Mouse (Mus musculus) thymus, postnatal 4 days (tissue): ENCODE results near the gene Rbbp4.
"Not testable (repeated sequence)": the region's sequence is repeated elsewhere in the genome, so short reads cannot be mapped to it uniquely, and the experiment has no call there.

Experiments used
- DNase-seq: peaks from one replicate; pipeline ENCODE4 v3.0.0; 2021

Rbbp4 gene

DNA sequence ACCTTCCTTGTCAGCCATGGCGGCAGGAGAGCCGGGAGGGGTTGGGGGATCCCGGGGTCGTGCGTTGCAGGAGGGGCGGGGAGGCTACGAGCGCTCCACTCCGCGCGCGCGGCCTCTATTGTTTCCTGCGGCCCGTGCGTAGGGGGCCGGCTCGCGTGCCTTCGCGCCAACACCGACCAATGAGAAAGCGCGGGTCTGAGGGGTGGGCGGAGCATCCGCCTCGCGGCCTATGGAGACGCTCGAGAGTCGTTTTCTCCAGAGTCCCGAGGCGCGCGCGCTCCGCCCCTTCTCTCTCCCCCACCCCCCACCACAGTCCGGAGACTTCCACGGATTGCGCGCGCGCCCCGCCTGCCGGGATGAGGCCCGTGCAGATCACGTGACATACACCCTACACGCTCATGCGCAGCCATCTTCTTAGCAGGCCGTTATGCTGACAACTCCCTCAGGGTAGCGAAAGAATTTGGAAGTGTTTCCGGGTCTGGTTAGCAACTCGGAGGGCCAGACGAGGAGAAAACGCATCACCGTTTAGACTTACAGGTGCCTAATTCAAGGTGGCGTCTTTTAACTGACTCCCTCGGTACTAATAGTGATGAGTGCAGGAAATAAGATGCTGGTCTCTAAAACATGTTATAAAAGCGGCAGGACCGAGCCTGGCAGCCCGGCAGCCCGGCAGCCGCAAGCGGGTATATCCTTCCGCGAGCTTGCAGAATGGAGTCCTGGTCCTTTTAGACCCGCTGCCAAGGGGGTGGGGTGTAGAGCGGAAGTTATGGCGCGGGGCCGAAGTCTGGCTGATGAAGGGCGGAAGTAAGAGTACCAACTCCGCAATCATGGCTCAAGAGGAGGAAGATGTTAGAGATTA is at the start of gene Rbbp4, which contains the start of gene Zbtb8os:
Gene Rbbp4 (minus strand): TSS at position 155 of the 859 bp plus-strand sequence.
Gene Zbtb8os (plus strand): TSS at position 480 of the 859 bp plus-strand sequence.
- peak; percentile 98 for DNase-seq

DNA sequence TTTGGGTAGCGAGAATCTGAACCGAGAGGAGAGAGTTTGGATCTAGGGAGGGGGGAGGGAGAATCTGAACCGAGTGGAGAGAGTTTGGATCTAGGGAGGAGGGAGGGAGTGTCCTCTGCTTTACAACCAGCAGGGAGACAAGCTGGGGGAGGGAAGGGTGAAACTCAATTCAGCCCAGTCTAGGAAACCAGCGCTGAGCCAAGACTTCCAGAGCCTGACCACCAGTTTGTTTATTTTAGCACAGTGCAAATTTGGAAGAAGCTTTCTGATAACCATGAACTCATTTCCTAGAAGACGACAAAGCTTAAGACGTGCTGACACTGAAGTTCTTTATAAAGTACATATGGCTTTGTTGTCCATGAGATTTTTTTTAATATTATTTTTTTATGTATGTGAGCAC is 49.3 kb upstream of the Rbbp4 start:
- no peak for DNase-seq

DNA sequence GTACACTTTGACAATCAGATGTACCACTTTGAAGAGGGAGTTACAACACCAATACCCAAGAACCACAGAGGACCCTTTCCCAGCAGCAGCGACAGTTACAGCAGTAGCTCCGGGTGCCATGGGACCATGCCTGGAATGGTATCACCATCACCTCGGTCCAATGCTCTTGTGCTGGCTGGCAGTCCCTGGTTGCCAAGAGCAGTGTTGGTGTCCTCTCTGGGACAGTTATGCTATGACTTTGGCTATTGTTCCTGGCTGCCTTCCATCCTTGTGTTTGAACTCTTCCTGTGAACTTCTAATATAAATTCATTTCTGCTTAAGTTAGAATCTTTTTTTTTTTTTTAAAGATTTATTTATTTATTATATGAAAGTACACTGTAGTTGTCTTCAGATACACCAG is 48.4 kb upstream of the Rbbp4 start:
- DNase-seq = no peak

DNA sequence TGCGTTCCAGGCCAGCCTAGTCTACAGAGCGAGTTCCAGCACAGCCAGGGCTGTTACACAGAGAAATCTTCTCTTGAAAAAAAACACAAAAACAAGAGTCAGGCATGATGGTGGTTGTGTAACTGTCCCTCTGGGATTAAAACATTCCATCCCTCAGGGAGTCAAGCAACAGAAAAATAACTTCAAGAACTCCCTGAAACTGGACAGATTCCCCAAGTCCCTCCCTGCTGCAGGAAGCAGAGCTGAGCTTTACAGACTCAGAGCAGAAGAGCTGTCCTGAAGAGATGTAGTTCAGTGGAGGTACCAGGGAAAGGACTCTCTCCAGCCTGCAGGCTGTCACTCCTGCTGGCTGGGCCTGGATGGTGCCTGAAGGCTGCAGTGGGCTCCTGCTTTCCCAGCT is 47.3 kb upstream of the Rbbp4 start:
- no peak for DNase-seq

DNA sequence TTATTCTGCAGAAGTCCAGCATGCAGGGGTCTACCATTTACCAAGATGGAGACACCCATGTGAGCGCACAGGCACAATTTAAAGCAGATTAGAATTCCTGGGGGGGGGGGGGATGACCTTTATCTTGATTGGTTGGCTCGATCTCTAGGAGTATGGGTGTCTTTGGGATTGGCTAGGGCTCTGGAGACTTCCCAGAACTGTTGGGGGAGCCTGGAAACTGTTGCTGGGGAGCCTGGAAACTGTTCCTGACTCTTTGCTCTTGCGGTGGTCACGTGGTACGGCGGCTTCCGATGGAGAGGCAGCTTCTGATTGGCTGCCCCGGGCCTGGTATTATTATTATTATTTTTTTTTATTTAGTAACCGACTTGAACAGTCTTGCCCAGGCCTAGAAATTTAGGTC is 46.9 kb upstream of the Rbbp4 start:
- no peak for DNase-seq

DNA sequence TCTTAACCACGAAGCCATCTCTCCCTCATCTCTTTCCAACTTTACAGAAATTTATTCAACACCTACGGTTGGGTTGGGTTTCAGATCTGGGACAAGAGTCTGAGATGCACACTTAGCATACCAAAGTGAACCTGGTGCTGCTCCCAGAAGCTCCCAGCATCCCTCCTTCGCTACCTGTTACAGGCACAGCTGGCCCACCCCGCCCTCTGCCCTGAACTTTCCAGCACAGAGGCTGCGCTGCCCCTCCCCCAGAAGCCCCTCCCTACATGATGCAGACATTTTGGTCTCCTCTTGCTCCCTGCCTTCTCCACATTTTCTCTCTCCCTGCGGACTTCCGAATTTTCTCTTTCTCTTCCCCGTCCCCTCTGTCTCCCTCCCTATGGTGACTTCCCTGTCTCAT is 46.0 kb upstream of the Rbbp4 start:
- no peak for DNase-seq

DNA sequence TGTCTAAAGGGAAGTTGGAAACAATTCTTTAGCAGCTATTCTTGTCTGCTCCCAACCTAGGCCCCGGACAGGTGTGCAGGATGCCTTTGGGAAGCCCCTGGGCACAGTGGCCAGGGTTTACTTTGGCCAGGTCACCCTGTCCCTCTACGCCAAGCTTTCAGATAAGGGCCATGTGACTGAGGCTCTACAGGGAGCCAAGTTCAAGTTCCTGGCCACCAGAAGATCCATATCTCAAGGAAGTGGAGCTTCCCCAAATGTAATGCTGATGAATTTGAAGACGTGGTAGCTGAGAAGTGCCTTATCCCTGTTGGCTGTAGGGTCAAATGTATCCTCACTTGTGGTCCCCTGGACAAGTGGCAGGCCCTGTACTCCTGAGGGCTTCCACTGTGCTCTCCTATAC is 44.6 kb upstream of the Rbbp4 start:
- no peak for DNase-seq

DNA sequence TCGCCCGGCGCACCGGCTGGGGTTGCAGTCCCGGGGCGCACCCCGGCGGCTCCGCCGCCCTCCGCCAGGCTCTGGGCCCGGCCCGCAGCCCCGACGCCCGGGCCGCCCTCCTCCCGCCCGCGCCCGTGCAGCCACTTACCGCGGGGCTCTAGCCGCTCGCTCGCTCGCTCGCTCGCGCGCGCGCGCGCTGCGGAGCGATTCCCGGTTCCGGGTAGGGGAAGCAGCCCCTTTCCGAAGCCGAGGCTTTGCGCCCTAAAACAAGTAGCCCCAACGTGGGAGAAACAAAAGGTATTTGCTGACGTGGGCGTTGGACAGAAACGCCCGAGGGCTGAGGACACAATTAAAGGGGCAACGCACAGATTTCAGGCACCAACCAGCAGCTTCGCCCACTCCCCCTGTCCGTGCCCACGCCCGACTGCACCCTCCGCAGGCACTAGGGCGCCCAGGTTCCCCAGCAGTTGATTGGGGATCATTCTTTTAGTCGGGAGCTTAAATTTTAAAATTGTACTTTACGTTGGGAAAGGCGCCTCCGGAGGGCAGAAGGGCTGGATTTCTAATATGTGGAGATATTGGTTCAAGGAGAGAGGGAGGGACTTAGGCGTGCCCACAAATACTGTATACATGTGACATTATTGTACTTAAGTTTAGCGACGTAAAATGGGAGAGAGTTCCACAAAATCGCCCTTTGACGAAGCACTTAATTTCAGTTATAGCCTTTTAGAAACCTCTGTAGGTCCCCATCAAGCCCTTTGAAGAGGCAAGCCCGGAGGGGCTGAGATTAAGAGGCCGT is 42.6 kb upstream of the Rbbp4 start, which contains the start of gene Zbtb8a:
Gene Zbtb8a (minus strand): TSS at position 516 of the 790 bp plus-strand sequence.
- DNase-seq = peak; percentile 67

DNA sequence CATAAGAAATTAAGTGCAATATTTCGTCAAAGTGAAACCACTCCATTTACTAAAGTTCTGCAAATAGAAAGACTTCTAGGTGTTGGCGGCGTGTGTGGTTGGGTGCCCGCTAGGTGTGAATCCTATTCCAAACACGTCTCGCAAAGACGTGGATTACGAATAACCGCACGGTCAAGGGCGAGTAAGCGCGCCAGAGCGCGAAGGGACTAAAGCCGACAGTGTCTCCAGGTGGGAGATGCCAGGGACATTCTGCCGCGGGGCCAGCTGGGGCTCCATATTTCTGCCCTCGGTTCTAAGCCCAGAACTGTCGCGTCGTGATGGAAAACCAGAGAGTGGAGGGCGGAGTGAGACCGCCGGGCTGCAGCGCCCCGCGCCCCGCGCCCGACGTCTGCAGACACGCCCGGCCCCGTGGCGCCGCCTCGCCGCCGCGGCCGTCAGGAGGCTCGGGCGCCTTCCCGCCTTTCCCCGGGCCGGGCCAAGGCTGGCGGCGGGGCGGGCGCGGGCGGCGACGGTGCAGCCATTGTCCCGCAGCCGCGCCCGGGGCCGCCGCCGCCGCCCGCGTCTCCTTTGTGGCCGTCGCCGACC is 41.9 kb upstream of the Rbbp4 start:
- DNase-seq = peak; percentile 68

DNA sequence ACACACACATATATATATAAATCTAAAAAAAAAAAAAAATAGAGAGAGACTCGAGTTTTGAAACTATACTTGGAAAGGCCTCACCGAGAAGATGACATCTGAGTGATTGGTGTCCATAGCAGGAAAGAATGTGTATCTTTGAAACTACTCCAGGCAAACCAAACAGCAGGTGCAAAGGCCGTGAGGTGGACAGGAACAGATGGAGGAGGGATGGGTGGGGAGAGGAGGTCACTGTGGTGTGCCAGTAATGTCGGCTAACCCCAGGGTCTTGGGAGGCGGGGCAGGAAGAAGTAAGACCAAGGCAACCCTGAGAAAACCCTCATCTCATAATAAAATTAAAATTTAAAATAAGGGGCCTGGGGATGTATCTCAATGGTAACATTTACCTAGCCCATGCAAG is 40.7 kb upstream of the Rbbp4 start:
- no peak for DNase-seq

DNA sequence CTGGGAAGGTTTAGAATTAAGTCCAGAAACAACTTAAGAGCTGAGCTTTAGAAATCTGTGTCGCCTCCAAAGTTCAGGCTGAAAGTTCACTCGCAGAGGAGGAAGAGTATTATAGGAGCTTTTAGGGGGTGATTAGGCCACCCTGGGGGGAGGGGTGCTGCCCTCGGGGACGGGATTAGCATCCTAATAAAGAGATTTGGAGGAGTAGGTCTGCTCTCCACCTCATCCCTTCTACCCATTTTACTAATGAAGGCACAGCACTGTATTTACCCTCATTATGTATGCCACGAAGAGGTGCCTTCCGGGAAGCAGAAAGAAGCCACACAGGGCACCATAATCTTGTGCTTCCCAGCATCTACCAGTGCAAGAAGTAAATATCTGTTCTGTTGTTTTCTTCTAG is 39.8 kb upstream of the Rbbp4 start:
- no peak for DNase-seq

DNA sequence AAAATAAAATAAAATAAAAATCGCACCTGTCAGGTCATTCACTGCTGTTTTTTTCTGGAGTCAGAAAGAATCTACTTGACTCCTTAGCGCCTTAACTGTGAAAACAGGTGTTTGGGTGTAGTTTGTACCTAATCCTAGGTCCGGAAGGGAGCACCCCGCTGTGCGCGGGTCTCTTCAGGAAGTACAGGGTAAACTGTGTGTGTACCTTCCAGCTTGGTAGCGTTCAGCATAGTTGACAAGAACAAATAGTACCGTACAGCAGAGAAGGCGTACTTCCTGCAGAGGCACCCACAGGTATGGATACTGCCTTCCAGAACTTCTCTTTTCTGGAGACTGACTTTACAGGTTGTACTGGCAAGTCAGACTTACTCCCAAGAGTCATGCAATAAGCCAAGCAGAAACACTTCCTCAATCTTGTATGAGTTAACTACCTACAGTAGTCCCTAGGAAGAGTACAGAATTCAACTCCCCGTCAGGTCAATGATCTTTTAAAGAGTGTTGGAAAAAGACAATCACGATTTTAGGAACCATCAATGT is 39.1 kb upstream of the Rbbp4 start:
- DNase-seq = no peak

DNA sequence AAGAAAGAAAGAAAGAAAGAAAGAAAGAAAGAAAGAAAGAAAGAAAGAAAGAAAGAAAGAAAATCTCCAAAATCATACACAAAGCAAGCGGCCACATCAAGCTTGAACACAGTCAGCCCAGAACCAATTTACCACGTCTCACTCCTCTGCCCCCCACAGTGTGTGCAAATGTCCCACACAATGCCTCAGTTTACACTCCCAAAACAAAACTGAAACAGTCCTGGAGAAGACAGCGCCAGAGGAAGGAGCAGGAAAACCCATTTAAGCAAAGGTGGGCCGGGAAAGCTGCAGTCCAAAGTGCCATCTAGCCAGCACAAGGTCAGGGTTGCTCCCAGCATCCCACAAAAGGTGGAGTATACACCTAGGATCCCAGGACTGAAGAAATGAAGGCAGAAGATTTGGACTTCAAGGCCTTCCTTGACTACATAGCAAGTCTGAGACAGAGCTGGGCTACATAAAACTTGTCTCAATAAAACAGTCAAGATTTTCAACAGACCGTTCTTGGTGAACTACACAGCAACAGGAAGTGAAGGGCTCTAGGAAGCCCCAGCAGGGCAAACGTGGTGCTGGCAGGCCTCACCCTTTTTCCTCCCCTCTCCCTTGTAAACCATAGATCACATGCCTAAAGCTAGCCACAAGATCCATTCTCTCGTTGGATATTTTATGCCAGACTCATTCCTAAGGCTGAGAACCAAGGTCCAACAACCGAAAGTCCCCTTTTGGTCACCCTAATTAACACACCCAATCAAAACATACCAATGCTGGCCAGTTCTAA is 38.2 kb upstream of the Rbbp4 start:
- peak; percentile 45 for DNase-seq

DNA sequence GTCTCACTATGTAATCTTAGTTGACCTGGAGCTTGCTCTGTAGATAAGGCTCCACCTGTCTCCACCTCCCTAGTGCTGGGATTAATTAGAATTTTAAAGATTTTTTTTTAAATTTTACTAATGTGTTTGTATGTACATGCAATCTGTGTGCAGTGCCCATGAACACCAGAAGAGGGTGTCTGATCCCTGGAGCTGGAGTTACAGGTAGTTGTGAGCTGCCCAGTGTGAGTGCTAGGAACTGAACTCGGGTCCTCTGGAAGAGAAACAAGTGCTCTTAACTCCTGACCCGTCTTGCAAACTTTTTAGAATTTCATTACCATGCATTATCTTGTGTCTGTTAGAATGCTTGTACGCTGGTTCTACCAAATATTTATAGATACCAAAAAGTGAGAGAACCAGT is 36.2 kb upstream of the Rbbp4 start:
- no peak for DNase-seq

DNA sequence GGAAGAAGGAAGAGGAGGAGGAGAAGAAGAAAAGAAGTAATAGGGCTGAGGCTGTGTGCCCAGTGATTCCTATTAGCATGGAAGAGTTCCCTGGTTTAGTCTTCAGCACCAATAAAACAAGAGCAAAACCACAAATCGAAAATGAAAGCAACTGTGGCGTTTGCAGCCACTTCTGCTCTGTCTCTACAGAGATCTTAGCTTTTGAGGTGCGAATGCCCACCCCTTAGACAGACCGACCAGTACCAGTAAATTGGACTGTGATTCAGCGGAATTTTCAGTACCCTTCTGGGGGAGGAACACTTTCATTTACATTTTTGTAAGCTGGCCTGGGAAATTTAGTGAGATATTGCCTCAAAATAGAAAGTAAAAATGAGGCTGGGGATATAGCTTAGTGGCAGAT is 30.1 kb upstream of the Rbbp4 start:
- no peak for DNase-seq

DNA sequence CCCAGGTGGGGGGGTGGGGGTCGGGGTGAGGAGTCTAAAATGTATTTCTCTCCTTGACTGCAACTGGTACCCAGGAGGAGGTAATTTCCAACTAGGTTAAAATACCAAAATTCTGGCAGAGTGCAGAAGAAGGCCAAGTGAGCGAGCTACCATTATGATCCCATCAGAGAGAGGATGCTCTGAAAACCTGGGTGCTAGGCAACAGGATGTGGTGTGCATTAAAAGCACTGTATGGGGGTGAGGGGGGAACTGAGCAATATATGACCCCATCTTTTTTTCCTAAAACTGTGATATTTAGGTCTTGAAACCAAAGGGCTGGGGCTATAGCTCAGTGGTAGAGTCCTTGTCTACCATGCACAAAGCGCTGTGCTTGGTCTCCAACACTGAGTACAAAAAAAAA is 29.2 kb upstream of the Rbbp4 start:
- DNase-seq = no peak

DNA sequence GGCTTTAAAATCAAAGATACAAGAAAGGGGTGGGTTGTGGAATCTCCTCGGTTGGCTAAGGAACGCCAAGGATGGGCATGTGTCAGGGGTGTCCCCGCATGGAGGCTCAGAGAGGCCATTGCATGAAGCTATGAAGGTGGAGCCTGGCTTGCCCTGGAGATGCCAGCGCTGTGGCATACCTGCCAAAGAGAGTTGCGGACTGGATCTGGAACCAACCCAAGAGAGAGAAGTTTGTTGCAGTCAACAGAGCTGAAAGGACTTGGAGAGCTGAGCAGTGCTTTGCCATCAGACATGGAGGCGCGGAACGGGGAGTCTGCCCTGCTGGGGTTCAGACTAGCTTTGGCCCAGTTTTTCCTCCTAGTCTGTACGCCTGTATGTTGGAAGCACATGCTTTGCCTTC is 28.3 kb upstream of the Rbbp4 start:
- DNase-seq = no peak

DNA sequence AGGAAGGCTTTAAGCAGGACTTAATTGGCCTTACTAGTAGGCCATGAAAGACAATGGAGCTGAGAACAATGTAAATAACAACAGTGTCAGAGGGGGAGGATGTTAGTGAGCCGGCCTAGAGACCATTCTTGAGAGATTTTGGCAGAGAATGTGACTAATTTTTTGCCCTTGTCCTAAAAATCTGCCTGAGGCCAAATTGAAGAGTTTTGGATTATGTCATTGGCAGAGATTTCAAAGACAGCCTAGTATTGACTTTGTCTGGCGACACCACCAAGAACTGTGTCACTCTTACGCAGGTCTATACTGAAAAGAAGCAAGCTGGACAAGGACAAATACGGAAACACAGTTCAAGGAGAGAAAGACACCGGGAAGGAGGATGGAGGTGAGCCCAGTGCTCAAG is 27.6 kb upstream of the Rbbp4 start:
- DNase-seq = no peak

DNA sequence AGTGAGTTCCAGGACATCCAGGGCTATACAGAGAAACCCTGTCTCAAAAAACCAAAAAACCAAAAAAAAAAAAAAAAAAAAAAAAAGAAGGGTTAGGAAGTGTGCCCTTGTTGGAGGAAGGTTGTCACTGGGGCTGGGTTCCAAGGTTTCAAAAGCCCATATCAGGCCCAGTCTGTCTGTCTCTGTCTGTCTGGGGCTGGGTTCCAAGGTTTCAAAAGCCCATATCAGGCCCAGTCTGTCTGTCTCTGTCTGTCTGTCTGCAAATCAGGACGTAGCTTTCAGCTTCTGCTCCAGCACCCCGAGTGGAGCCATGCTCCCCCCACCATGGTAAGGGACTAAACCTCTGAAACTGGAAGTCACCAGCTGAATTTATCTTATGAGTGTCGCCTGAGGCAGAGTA is 27.1 kb upstream of the Rbbp4 start:
- not testable (repeated sequence) for DNase-seq

DNA sequence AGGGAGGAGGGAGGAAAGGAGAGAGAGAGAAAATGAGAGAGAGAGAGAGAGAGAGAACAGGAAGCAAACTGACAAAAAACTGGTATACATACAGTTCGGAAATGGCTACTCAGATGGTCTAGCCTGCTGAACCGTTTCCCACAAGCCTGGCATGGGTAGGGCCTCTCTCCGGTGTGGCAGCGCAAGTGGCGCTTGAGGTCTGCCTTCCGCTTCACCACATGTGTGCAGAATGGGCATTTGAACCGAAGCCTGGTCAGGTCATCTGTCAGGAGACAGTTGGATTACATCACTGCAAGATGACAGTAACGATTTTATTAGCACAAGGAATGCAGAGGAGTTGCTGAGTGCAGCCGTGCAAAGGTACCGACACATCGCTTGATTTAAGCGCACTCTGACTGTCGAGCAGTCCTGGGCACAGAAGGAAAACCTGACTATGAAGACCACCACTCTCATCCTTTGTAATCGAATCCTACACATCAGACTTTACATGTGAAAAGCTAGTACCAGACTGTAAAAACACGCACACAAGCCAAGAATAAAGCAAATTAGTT is 22.5 kb upstream of the Rbbp4 start:
- DNase-seq = no peak

DNA sequence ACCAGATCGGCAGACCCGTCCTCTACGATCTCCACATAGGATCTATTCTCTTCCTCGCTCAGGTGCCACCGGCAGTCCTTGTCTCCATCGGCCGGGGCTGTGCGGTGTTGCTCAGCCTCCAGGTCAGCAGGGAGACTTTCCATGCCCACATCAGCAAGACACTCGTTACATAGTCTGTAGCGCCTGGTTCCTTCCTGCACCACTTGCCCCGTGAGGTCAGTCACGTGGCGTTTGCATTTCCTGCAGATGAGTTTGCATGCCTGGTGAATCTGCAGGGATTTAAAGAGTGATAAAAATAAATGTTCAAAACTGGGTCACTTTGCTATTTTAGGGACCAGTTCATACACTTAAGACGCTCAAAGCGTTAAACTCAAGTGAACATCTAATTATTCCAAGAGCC is 19.1 kb upstream of the Rbbp4 start:
- peak; percentile 37 for DNase-seq

DNA sequence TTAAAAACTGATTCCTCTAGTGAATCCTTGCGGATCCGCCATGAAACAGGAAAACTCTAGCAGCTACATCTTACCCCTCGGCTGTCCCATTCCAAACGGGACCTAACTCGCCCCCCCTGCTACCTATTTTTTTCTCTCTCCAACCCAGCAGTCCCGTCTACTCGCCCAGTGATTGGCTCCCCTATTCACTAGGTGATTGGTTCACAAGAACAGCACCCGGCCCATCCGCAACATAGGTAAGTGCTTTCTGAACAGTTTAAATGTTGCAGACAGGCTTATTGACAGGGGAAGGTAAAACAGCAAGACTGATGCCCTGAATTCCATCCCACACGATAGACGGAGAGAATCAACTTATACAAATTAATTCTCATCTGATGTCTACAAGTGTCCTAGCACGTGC is 18.0 kb upstream of the Rbbp4 start:
- no peak for DNase-seq
